Mouse (Mus musculus): ENCODE measurements around the gene Rhox8.
"Not testable (repeated sequence)": the region's sequence is repeated elsewhere in the genome, so short reads cannot be mapped to it uniquely, and the experiment has no call there.

The Rhox8 gene

GRCm38 (mm10) chrX:37878844-37879243, at the start of gene Rhox8:
Rhox8 (minus strand) TSS chrX:37878944.
- no peak for DNase-seq (ENCODE audit: low read depth, low spot score)

GRCm38 (mm10) chrX:37916311-37916710, 37.6 kb upstream of the Rhox8 start:
- peak; percentile 10 for DNase-seq (ENCODE audit: low read depth, low spot score)

GRCm38 (mm10) chrX:37908581-37908980, 29.8 kb upstream of the Rhox8 start:
- DNase-seq (ENCODE audit: low read depth, low spot score) = peak; percentile 5

GRCm38 (mm10) chrX:37903727-37904126, 25.0 kb upstream of the Rhox8 start:
- DNase-seq (ENCODE audit: low read depth, low spot score) = peak; percentile 4

GRCm38 (mm10) chrX:37901670-37902069, 22.9 kb upstream of the Rhox8 start, which contains the start of gene Rhox9:
Rhox9 (minus strand) TSS chrX:37901770.
- DNase-seq (ENCODE audit: low read depth, low spot score) = not testable (repeated sequence)

- DNase-seq (ENCODE audit: low read depth, low spot score) = not testable (repeated sequence)
Measured at GRCm38 (mm10) chrX:37897132-37897531, 18.4 kb upstream of the Rhox8 start, which contains the start of gene Rhox7b. Rhox7b (minus strand) TSS chrX:37897232.

- DNase-seq (ENCODE audit: low read depth, low spot score) = no peak
Measured at GRCm38 (mm10) chrX:37871641-37872040, 7.1 kb downstream of the Rhox8 start.

- not testable (repeated sequence) for DNase-seq (ENCODE audit: low read depth, low spot score)
Measured at GRCm38 (mm10) chrX:37831386-37831785, 47.4 kb downstream of the Rhox8 start, which contains the start of gene Rhox7a. Rhox7a (plus strand) TSS chrX:37831686.

- not testable (repeated sequence) for DNase-seq (ENCODE audit: low read depth, low spot score)
Measured at GRCm38 (mm10) chrX:37826610-37827009, 52.1 kb downstream of the Rhox8 start, which contains the start of gene Rhox6. Rhox6 (plus strand) TSS chrX:37826910.

All from A20 (cell line).